Mouse (Mus musculus) liver, embryonic 13.5 days (tissue): Measurements from ENCODE around the gene Olfr434. TPM values are rescaled to one million over a fixed set of nuclear protein-coding genes. Genes with fewer than 3 reads are reported as not detected.
"Not testable (repeated sequence)": the region's sequence is repeated elsewhere in the genome, so short reads cannot be mapped to it uniquely, and the experiment has no call there.

ENCODE experiments used
- ATAC-seq: fragments of 200-750 bp; cut with Nextera tagmentation; 2 replicates; pipeline ENCODE4 v1.8.0; 2017; ENCODE audit warnings: low read depth, mild to moderate bottlenecking, moderate number of reproducible peaks, moderate library complexity
- DNase-seq: peaks from one replicate; pipeline ENCODE4 v3.0.0; 2022
- H3K27ac ChIP-seq: fragments of 300-500 bp; sonication (generic); 2 replicates; pipeline ENCODE4 v1.5.1; 2015; ENCODE audit warnings: moderate library complexity, mild to moderate bottlenecking, inconsistent platforms
- H3K27me3 ChIP-seq: fragments of 300-500 bp; sonication (generic); 2 replicates; pipeline ENCODE4 v1.6.1; 2015; ENCODE audit warnings: mild to moderate bottlenecking, inconsistent platforms
- H3K36me3 ChIP-seq: fragments of 300-500 bp; sonication (generic); 2 replicates; pipeline ENCODE4 v1.6.1; 2015; ENCODE audit warnings: mild to moderate bottlenecking, inconsistent platforms
- H3K4me1 ChIP-seq: fragments of 300-500 bp; sonication (generic); replicated peaks from 2 replicates; pipeline ENCODE4 v1.6.1; 2015; ENCODE audit warnings: inconsistent platforms
- H3K4me2 ChIP-seq: fragments of 300-500 bp; sonication (generic); 2 replicates; pipeline ENCODE4 v1.6.1; 2015; ENCODE audit warnings: inconsistent platforms, mild to moderate bottlenecking, moderate library complexity
- H3K4me3 ChIP-seq: fragments of 300-500 bp; sonication (generic); replicated peaks from 2 replicates; pipeline ENCODE4 v1.5.1; 2015; ENCODE audit warnings: mild to moderate bottlenecking, inconsistent platforms
- H3K9ac ChIP-seq: fragments of 300-500 bp; sonication (generic); 2 replicates; pipeline ENCODE4 v1.6.1; 2015; ENCODE audit warnings: mild to moderate bottlenecking, inconsistent platforms
- H3K9me3 ChIP-seq: fragments of 300-500 bp; sonication (generic); replicated peaks from 2 replicates; pipeline ENCODE4 v1.6.1; 2016; ENCODE audit warnings: inconsistent platforms
- WGBS: fragments of 180-500 bp; shearing (Covaris S2); methylation state at CpG from one replicate; pipeline ENCODE4 v1.1.7; 2015; ENCODE audit not compliant: insufficient replicate concordance; 5-methylcytosine and 5-hydroxymethylcytosine counted together
- polyA plus RNA-seq: library from polyadenylated mRNA; unstranded; fragments of >200 nt; fragmentation: Nextera tagmentation; extraction: Ambion mirVana; gene quantifications from 2 replicates; pipeline ENCODE4 v1.2.1, GENCODE M21; 2015

Olfr434 gene
- not detected in 2 replicates for polyA plus RNA-seq

DNA sequence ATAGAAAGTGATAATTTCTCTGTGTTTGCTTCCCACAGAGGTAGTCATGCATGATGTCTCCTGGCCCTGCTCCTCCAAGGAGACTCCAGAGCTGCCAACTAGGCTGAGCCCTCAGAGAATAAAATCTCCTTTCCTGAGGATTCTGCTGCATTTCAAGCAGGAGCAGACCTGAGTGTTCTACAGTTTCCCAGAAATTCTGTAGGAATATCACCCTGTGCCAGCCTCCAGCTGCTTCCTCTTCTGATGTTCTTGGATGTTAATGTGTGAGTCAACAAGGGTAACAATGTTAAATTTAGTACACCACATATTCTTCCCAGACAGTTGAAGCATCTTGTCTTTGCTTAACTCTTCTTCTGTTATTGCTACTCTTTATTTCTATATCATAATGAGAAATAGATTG is at the start of gene Olfr434:
Gene Olfr434, plus strand, starts transcription at position 149 of the 400 bp plus-strand sequence.
- not testable (repeated sequence) for H3K9ac ChIP-seq, H3K9me3 ChIP-seq, H3K36me3 ChIP-seq, DNase-seq, H3K27ac ChIP-seq, H3K4me2 ChIP-seq, H3K4me1 ChIP-seq, H3K4me3 ChIP-seq, ATAC-seq, H3K27me3 ChIP-seq

DNA sequence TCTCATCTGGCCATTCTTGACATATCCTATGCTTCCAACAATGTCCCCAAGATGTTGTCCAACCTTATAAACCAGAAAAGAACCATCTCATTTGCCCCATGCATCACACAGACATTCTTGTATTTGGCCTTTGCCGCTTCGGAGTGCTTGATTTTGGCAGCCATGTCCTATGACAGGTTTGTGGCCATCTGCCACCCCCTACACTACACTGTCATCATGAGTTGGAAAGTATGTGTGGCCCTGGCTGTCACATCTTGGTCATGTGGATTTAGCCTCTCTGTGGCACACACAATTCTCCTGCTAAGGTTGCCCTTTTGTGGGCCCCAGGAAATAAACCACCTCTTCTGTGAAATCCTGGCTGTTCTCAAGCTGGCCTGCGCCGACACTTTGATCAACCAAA is 45.6 kb upstream of the Olfr434 start:
- no peaks in the 10 kb centered on the region for H3K36me3 ChIP-seq
- no peak overlapping the region for H3K4me2 ChIP-seq
- H3K27me3 ChIP-seq: no peaks in the 10 kb centered on the region
- H3K9me3 ChIP-seq: no peaks in the 10 kb centered on the region
- ATAC-seq: no peak
- DNase-seq: no peak
- H3K9ac ChIP-seq: no peak overlapping the region
- H3K27ac ChIP-seq: no peak overlapping the region
- no peak overlapping the region for H3K4me3 ChIP-seq
- H3K4me1 ChIP-seq: no peaks in the 10 kb centered on the region
- 82% methylated on average over 4 of the region's 4 CpGs for WGBS

DNA sequence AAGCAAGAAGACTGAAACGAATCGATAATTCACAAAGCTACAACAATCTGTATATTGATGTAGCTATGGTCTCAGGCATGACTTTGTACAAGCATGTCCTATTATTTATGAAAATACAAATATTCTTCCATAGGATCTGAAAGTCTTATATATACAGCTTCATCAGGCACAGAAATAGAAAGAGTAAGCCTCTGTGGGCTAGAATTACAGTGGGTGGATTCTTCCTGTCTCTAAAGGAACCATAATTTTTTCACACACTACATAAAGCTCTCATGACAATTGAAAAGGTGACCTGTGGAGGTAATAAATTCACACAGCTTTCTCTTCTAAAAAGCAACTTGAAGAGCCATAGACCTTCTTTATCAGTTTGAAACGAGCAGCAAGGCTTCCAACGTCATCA is 41.0 kb upstream of the Olfr434 start, which contains the start of gene Olfr13:
Gene Olfr13, plus strand, starts transcription at position 301 of the 400 bp plus-strand sequence.
- DNase-seq (no peak), ATAC-seq (no peak)
- no peaks in the 10 kb centered on the region for H3K4me1 ChIP-seq
- no peaks in the 10 kb centered on the region for H3K9me3 ChIP-seq
- H3K27ac ChIP-seq: no peak within 1 kb of the TSS
- WGBS: 59% methylated on average over 4 of the region's 4 CpGs
- H3K9ac ChIP-seq: no peak within 1 kb of the TSS
- H3K27me3 ChIP-seq: no peaks in the 10 kb centered on the region
- H3K36me3 ChIP-seq: no peaks in the 10 kb centered on the region
- no peak within 1 kb of the TSS for H3K4me3 ChIP-seq
- no peak within 1 kb of the TSS for H3K4me2 ChIP-seq

DNA sequence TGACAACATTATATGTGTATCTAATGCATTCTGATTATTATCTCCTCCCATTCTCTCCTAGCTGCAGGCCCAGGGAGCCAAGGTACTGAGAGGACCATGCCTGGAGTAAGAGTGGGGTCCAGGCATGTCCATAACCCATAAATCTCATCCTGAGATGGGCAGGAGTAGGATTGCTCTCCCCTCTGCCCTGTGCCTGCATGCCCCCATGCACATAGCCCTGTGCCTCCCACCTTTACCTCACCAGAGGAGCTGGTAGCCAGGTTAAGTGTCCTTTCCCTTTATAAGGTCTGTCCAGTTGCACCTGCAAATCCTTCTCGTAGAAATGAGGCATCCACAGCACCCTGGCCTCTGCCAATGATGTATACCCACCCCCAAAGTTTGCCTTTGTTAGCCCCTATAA is 34.7 kb upstream of the Olfr434 start:
- H3K36me3 ChIP-seq: no peaks in the 10 kb centered on the region
- no peaks in the 10 kb centered on the region for H3K9me3 ChIP-seq
- no peak overlapping the region for H3K9ac ChIP-seq
- no peak overlapping the region for H3K4me3 ChIP-seq
- H3K4me1 ChIP-seq: no peaks in the 10 kb centered on the region
- no peak for DNase-seq
- no peak overlapping the region for H3K27ac ChIP-seq
- H3K27me3 ChIP-seq: no peaks in the 10 kb centered on the region
- no peak overlapping the region for H3K4me2 ChIP-seq
- 28% methylated on average over 1 of the region's 1 CpGs for WGBS
- no peak for ATAC-seq

DNA sequence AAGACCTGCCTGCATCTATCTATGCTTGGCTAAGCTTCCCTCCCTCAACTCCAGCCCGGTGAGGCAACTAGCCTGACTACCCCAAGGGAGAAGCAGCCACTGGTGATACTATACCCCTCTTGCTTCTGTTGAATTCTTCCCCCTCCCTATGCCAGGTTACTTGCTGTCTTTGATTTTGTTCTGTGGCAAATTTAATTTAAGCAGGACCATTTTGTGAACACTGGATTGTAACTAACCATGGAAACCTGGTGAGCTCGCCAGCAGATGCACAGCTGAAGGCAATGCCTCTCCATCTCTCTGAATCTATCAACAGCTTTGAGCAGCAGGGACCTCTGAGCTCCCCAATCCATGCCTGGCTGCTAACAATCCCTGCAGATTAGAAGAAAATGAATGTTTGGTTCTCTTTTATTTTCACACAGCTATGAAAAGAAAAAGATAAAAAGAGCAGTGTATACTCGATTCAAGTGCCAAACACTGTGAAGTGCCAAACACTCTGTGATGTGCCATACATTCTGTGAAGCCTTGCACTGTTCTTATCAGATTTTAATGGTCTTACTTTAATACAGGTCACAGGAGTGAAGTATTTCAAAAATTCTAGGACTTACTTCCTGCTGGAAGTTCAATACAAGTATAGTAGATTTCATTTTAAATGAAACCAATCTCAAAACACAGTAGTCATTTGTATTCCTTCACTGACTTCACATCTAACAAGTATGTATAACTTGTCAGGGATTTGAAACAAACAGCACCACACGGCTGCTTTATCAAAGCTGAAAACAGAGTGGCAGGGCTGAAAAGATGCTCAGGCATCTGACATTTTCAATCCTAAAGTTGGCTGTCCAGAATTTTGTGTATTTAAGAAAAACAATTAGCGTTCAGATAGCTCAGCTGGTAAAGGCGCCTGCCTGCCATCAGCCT is 34.0 kb upstream of the Olfr434 start:
- no peak for DNase-seq
- no peak overlapping the region for H3K9ac ChIP-seq
- no peak overlapping the region for H3K4me3 ChIP-seq
- WGBS: 50% methylated on average over 6 of the region's 6 CpGs
- no peak for ATAC-seq
- no peaks in the 10 kb centered on the region for H3K9me3 ChIP-seq
- H3K36me3 ChIP-seq: no peaks in the 10 kb centered on the region
- H3K27me3 ChIP-seq: no peaks in the 10 kb centered on the region
- H3K27ac ChIP-seq: no peak overlapping the region
- no peaks in the 10 kb centered on the region for H3K4me1 ChIP-seq
- H3K4me2 ChIP-seq: no peak overlapping the region

DNA sequence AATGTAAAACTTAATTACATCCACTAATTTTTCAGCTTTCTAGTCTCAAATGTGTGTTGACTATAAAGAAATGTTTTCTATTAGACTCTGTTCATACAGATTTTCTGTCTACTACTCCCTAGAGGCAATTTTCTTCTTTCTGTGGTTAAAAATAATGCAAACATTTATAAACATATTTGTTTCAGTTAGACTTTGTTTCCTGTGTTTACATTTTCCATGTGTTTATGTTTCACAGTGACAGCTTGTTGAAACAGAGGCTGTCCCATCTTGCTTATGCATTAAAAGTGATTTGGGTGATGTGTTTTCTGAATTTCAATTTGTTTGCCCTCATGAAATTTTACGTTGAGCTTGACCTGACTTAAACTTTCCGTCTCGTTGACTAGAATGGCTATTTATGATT is 21.8 kb upstream of the Olfr434 start:
- no peaks in the 10 kb centered on the region for H3K27me3 ChIP-seq
- no peak overlapping the region for H3K4me2 ChIP-seq
- ATAC-seq (no peak), DNase-seq (no peak)
- WGBS: 59% methylated on average over 3 of the region's 3 CpGs
- H3K4me1 ChIP-seq: no peaks in the 10 kb centered on the region
- H3K9ac ChIP-seq: no peak overlapping the region
- no peaks in the 10 kb centered on the region for H3K9me3 ChIP-seq
- H3K36me3 ChIP-seq: no peaks in the 10 kb centered on the region
- no peak overlapping the region for H3K27ac ChIP-seq
- no peak overlapping the region for H3K4me3 ChIP-seq

DNA sequence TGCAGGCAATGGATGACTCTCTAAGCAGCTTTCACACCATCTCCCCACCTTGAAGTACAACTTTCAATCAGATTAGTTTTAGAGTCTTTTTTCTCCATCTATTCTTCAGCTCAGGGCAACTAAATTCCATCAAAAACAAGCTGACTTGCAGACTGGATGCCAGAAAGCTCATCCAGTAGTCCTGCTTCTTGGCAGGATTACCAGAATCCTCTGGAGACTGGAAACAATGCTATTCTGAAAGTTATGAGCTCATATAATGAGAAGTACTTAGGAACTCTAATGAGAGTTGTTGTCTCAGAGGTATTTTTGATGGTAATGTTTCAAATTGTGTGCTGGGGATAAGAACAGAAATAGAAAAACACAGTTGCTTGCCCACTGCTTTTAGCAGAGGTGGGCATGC is 16.0 kb upstream of the Olfr434 start, which contains the start of gene Olfr435:
Gene Olfr435, plus strand, starts transcription at position 366 of the 400 bp plus-strand sequence.
- Histone ChIP-seq H3K27ac (no peak within 1 kb of the TSS), H3K9ac (no peak within 1 kb of the TSS), H3K4me1 (no peaks in the 10 kb centered on the region), H3K9me3 (no peaks in the 10 kb centered on the region), H3K4me3 (no peak within 1 kb of the TSS), H3K4me2 (no peak within 1 kb of the TSS), H3K36me3 (no peaks in the 10 kb centered on the region), H3K27me3 (no peaks in the 10 kb centered on the region)
- ATAC-seq: no peak
- no peak for DNase-seq

DNA sequence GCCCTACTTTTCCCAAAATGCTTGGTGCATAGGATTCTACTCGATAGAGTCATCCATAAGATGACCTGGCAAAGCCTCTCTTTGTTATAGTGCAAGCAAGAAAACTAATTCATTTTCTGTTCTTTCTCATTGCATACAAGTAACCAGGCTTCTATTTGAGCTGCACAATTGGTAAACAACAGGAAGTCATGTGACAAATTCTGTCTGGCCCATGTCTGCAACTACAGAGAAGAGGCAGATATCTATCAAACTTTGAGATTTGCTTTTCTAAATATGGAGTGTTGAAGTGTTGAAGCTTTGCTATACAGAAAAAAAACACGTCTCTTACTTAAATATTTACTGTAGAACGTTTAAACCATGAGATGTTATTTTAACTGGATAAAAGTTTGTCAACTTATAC is 14.7 kb upstream of the Olfr434 start:
- 45% methylated on average over 3 of the region's 3 CpGs for WGBS
- Histone ChIP-seq H3K9ac (no peak overlapping the region), H3K4me1 (no peaks in the 10 kb centered on the region), H3K4me2 (no peak overlapping the region), H3K27me3 (no peaks in the 10 kb centered on the region), H3K36me3 (no peaks in the 10 kb centered on the region), H3K9me3 (no peaks in the 10 kb centered on the region), H3K27ac (no peak overlapping the region), H3K4me3 (no peak overlapping the region)
- DNase-seq: no peak
- ATAC-seq: no peak

DNA sequence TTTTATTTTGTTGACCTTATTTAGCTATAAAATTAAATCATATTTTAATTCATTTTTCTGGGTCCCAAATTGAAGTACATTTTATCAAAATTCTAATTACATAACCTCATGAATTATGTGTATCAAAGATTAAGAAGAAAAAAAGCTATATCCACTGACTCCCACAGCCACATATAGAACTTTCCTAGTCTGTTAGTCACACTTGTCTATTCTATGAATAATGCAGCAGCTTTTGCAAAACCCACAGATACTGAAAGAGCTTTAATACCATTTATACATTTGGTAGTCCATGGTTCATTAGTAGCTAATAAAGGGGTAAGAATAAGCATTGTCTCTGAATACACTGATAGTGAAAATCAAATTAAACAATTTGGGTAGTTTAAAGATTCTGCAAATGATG is 10.0 kb upstream of the Olfr434 start:
- no peaks in the 10 kb centered on the region for H3K27me3 ChIP-seq
- H3K4me1 ChIP-seq: no peaks in the 10 kb centered on the region
- H3K27ac ChIP-seq: no peak overlapping the region
- no peak overlapping the region for H3K4me3 ChIP-seq
- no peaks in the 10 kb centered on the region for H3K9me3 ChIP-seq
- H3K9ac ChIP-seq: no peak overlapping the region
- DNase-seq (no peak), ATAC-seq (no peak)
- no peak overlapping the region for H3K4me2 ChIP-seq
- H3K36me3 ChIP-seq: no peaks in the 10 kb centered on the region

DNA sequence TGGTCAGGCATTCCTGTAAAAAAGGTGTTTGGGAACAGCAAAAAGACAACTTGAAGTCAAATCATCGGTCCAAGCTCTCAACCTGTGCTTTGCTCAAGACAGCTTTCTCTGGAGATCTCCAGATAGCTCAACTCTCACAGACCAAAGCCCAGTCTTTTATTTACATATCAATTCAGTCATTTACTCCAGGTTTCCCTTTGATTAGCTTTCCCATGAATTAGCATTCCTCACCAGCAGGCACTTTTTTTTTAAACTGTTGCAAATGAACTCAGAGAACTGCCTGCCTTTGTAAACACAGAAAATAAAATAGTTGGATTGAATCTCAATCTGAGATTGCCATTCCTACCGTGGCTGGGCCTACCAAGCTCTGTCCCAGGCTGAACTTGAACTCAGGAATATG is 7.5 kb upstream of the Olfr434 start:
- H3K9ac ChIP-seq: no peak overlapping the region
- H3K9me3 ChIP-seq: no peaks in the 10 kb centered on the region
- no peak for ATAC-seq
- 45% methylated on average over 2 of the region's 2 CpGs for WGBS
- H3K27me3 ChIP-seq: no peaks in the 10 kb centered on the region
- H3K27ac ChIP-seq: no peak overlapping the region
- H3K4me2 ChIP-seq: no peak overlapping the region
- H3K4me1 ChIP-seq: no peaks in the 10 kb centered on the region
- no peaks in the 10 kb centered on the region for H3K36me3 ChIP-seq
- DNase-seq: no peak
- H3K4me3 ChIP-seq: no peak overlapping the region

DNA sequence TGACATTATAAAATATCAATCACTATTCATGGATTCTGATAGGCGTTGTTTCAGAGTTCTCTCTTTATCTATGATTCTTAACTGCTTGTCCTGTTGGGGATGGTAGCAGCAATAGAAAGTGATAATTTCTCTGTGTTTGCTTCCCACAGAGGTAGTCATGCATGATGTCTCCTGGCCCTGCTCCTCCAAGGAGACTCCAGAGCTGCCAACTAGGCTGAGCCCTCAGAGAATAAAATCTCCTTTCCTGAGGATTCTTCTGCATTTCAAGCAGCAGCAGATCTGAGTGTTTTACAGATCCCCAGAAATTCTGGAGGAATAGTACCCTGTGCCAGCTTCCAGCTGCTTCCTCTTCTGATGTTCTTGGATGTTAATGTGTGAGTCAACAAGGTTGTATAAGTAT is 18.4 kb downstream of the Olfr434 start, which contains the start of gene Olfr47:
Gene Olfr47, plus strand, starts transcription at position 275 of the 400 bp plus-strand sequence.
- ATAC-seq, H3K9ac ChIP-seq, H3K9me3 ChIP-seq, H3K27me3 ChIP-seq, H3K4me3 ChIP-seq, H3K4me2 ChIP-seq, H3K4me1 ChIP-seq, DNase-seq, H3K36me3 ChIP-seq, H3K27ac ChIP-seq: not testable (repeated sequence)
- WGBS: 43% methylated on average over 1 of the region's 1 CpGs

DNA sequence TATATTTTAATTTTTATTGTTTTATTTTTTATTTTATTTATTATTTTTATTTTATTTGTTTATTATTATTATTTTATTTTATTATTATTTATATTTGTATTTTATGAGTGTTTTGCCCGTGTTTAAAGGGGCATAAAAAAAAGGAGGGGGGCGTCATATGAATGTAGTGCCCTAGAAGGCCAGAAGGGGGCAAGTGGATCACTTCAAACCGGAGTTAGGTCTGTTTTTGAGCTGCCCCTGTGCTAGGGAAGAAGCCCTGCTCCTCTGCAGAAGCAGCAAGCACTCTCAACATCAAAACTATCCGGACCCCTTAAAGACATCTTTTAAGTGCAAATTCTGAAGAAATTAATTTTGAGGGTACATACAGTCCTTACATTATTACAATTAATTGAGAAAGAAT is 29.2 kb downstream of the Olfr434 start:
- Histone ChIP-seq H3K36me3 (no peaks in the 10 kb centered on the region), H3K9ac (no peak overlapping the region), H3K27me3 (no peaks in the 10 kb centered on the region), H3K4me1 (no peaks in the 10 kb centered on the region), H3K27ac (no peak overlapping the region), H3K4me2 (no peak overlapping the region), H3K9me3 (no peaks in the 10 kb centered on the region), H3K4me3 (no peak overlapping the region)
- DNase-seq (no peak), ATAC-seq (no peak)
- WGBS: 7% methylated on average over 4 of the region's 4 CpGs
